Mouse (Mus musculus) limb, embryonic 13.5 days (tissue): ENCODE data around the gene P3h3. TPM values are rescaled to one million over a fixed set of nuclear protein-coding genes. Genes with fewer than 3 reads are reported as not detected.
"Not testable (repeated sequence)": the region's sequence is repeated elsewhere in the genome, so short reads cannot be mapped to it uniquely, and the experiment has no call there.

Source experiments
- ATAC-seq: fragments of 200-750 bp; cut with Nextera tagmentation; 2 replicates; pipeline ENCODE4 v1.8.0; 2017; ENCODE audit warnings: low read depth, moderate number of reproducible peaks, moderate TSS enrichment; ENCODE audit not compliant: low FRiP score
- H3K27ac ChIP-seq: fragments of 300-500 bp; sonication (generic); 2 replicates; pipeline ENCODE4 v1.5.1; 2015; ENCODE audit warnings: inconsistent platforms, mild to moderate bottlenecking, moderate library complexity
- H3K27me3 ChIP-seq: fragments of 300-500 bp; sonication (generic); 2 replicates; pipeline ENCODE4 v1.6.1; 2015; ENCODE audit warnings: mild to moderate bottlenecking, inconsistent platforms
- H3K36me3 ChIP-seq: fragments of 300-500 bp; sonication (generic); 2 replicates; pipeline ENCODE4 v1.6.1; 2015; ENCODE audit warnings: inconsistent platforms, mild to moderate bottlenecking, moderate library complexity
- H3K4me1 ChIP-seq: fragments of 300-500 bp; sonication (generic); 2 replicates; pipeline ENCODE4 v1.6.1; 2015; ENCODE audit warnings: inconsistent platforms
- H3K4me2 ChIP-seq: fragments of 300-500 bp; sonication (generic); replicated peaks from 2 replicates; pipeline ENCODE4 v1.6.1; 2015; ENCODE audit warnings: inconsistent platforms, mild to moderate bottlenecking, moderate library complexity
- H3K4me3 ChIP-seq: fragments of 300-500 bp; sonication (generic); 2 replicates; pipeline ENCODE4 v1.5.1; 2015; ENCODE audit warnings: moderate library complexity, mild to moderate bottlenecking, inconsistent platforms
- H3K9ac ChIP-seq: fragments of 300-500 bp; sonication (generic); 2 replicates; pipeline ENCODE4 v1.6.1; 2015; ENCODE audit warnings: mild to moderate bottlenecking, inconsistent platforms
- H3K9me3 ChIP-seq: fragments of 300-500 bp; sonication (generic); 2 replicates; pipeline ENCODE4 v1.6.1; 2016; ENCODE audit warnings: inconsistent platforms
- WGBS: fragments of 180-500 bp; shearing (Covaris S2); methylation state at CpG from one replicate; pipeline ENCODE4 v1.1.7; 2015; 5-methylcytosine and 5-hydroxymethylcytosine counted together
- polyA plus RNA-seq: library from polyadenylated mRNA; unstranded; fragments of >200 nt; fragmentation: Nextera tagmentation; extraction: Ambion mirVana; gene quantifications from 2 replicates; pipeline ENCODE4 v1.2.1, GENCODE M21; 2015

P3h3 gene
- polyA plus RNA-seq, 1 experiment from 2014 or later = 60.4 TPM

DNA sequence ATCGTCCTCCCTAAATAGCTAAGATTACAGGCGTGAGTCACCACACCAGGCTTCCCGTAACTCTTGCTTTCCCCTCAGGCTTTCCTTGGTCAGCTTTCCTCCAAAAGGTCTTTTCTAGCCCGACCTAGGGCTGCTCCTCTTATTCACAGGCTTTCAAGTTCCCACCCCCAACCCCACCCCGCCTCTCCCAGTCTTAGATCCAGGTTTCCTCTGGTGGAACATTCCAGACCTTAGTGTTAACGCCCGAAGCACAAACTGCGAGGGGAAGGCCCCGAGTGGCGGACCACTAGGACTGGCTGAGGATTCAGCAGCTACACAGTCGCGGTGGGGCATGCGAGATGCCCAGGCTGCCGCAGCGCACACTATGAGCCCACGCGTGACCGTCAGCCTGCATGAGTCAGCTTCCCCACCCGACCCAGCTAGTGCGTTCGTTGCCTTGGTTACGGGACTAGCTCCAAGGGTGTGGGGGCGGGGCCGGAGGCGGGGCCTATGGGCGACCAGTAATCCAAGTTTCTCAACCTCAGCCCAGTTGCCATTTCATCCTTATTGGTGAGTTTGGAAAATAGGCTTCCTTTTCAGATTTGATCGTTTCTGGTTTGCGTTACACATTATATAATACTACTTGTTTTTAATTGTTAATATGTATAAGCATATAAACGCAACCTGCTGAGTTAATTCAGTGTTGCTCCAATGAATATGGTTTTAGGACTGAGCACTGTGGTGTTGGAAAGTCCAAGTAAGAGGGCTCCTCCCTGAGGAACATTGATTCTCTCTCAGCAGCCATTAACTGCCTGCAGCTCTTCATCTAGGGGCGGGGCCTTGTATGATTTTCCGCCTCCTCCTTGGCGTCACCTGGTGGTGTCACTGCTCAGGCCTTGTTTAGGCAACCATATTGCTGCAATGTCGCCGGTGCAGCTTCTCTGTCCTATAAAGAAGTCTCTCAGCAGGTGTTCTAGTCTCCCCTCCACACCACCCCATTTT is 51.9 kb downstream of the P3h3 start:
- peaks cover 8% of the 10 kb centered on the region; the same call in 1 of the 2 replicates for H3K36me3 ChIP-seq
- H3K4me1 ChIP-seq = peaks cover 32% of the 10 kb centered on the region
- no peaks in the 10 kb centered on the region for H3K27me3 ChIP-seq
- 1% methylated on average over 34 of the region's 34 CpGs for WGBS
- peak; percentile 75 for ATAC-seq
- H3K4me3 ChIP-seq = peak overlapping the region; percentile 50
- no peaks in the 10 kb centered on the region for H3K9me3 ChIP-seq
- H3K27ac ChIP-seq = peak overlapping the region; percentile 83
- peak overlapping the region; percentile 79 for H3K4me2 ChIP-seq
- peak overlapping the region; percentile 64 for H3K9ac ChIP-seq

DNA sequence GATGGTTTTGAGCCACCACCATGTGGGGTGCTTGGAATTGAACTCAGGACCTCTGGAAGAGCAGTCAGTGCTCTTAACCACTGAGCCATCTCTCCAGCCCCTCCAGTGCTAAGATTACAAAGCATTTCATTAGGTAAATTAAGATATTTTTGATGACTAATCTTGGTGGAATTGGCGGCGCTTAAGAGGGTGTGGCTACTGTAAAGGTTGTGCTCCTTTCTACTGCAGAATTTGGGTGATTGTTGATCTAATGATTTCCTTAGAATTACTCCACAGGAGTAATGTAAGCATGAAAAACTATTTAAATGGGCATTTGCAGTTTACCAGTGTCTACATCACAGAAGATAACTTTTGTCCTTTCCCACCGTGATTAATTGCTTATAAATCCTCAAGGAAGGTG is 53.2 kb downstream of the P3h3 start:
- no peak overlapping the region for H3K27ac ChIP-seq
- no peak overlapping the region for H3K9ac ChIP-seq
- H3K9me3 ChIP-seq = no peaks in the 10 kb centered on the region
- H3K27me3 ChIP-seq = no peaks in the 10 kb centered on the region
- no peaks in the 10 kb centered on the region for H3K36me3 ChIP-seq
- H3K4me1 ChIP-seq = peaks cover 20% of the 10 kb centered on the region
- no peak overlapping the region for H3K4me2 ChIP-seq
- 96% methylated on average over 3 of the region's 3 CpGs for WGBS
- no peak for ATAC-seq
- H3K4me3 ChIP-seq = no peak overlapping the region

DNA sequence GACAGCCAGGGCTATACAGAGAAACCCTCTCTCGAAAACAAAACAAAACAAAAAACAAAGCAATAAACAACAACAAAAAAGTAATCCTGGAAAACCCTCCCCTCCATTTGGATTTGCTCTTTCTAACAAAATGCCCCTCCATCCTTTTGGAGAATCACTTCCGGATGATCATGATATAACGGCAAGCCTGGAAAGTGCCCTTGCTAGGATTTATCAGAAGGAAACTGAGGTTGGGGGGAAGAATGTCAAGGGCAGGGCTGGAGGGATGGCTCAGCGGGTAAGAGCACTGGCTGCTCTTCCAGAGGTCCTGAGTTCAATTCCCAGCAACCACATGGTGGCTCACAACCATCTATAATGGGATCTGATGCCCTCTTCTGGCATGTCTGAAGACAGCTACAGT is 53.9 kb downstream of the P3h3 start:
- H3K4me2 ChIP-seq, ATAC-seq: not testable (repeated sequence)
- WGBS = 96% methylated on average over 4 of the region's 4 CpGs

DNA sequence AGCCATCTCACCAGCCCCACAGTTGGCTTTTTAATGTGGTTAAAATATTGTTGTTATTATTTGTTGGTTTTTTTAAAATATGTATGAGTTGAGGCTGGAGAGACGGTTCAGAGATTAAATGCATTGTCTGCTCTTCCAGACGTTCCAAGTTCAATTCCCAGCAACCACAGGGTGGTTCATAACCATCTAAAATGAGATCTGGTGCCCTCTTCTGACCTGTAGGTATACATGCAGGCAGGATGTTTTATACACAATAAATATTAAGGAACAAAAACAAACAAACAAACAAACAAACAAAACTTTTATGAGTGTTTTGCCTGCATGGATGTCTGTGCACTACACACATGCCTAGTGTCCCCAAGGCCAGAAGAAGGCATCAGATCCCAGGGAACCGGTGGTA is 54.5 kb downstream of the P3h3 start:
- Histone ChIP-seq H3K4me1 (peaks cover 18% of the 10 kb centered on the region), H3K9ac (no peak overlapping the region), H3K4me3 (no peak overlapping the region), H3K9me3 (no peaks in the 10 kb centered on the region), H3K36me3 (no peaks in the 10 kb centered on the region), H3K27me3 (no peaks in the 10 kb centered on the region), H3K4me2 (no peak overlapping the region), H3K27ac (no peak overlapping the region)
- WGBS = 75% methylated on average over 3 of the region's 3 CpGs
- no peak for ATAC-seq

More for the DNA sequence above, 53.9 kb downstream of the P3h3 start:
- not testable (repeated sequence) for H3K27ac ChIP-seq, H3K9me3 ChIP-seq, H3K4me3 ChIP-seq, H3K9ac ChIP-seq, H3K27me3 ChIP-seq, H3K36me3 ChIP-seq
- peaks cover 20% of the 10 kb centered on the region for H3K4me1 ChIP-seq

DNA sequence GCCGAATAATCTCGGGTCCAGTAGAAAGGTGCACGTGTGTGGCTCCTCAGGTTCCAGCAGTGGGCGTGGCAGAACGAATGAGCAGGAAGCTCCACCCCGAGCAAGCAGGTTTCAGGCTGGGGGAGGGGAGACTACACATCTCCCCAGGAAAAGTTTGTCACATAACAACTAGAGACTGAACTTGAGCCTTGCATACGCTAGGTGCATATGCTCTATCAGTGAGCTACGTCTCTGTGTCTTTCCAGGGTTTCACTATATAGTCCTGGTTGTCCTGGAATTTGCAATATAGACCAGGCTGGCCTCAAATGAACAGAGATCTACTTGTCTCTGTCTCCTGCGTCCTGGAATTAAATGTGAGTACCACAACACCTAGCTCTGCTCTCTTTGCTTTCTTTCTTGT is 55.2 kb downstream of the P3h3 start:
- Histone ChIP-seq H3K4me1 (peaks cover 16% of the 10 kb centered on the region), H3K4me3 (peak overlapping the region; percentile 16), H3K4me2 (peak overlapping the region; percentile 35)
- H3K27ac ChIP-seq, H3K9me3 ChIP-seq, H3K27me3 ChIP-seq, H3K9ac ChIP-seq, H3K36me3 ChIP-seq, ATAC-seq: not testable (repeated sequence)
- WGBS = 21% methylated on average over 5 of the region's 9 CpGs

DNA sequence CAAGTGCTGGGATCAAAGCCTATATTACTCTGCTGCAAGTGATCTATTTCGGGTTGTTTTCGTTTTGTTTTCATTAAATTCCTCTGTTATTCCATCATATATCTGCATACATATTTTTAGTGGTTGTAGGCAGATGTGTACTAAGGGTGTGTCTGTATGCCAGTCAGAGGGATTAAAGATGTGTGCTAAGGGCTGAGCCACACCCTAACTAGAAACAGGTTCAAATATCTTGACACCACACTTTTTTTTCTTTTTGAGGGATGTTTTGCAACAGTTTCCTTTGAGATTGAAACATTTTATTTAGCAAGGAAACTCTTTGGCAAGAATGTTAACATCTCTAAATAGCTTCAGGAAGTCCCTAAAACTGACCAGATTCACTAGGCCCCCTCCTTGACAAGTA is 61.4 kb downstream of the P3h3 start:
- H3K9ac ChIP-seq = no peak overlapping the region

DNA sequence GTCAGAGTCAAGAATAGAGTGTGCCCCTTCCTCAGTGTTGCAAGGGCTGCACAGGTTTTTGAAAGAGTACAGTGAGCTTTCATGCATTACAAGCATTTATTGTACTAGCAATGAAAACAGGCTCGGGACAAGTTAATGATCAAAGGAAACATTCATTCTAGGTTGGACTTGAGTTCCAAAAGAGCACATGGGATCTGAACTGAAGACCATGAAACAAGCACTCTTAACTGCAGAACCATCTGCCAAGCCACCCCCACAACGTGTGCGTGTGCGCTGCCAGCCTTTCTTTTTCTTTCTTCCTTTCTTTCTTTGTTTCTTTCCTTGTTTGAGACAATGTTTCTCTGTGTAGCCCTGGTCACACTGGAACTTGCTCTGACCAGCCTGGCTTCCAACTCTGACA is 61.8 kb downstream of the P3h3 start:
- Histone ChIP-seq H3K27me3 (no peaks in the 10 kb centered on the region), H3K27ac (no peak overlapping the region)

More for the DNA sequence above, 61.4 kb downstream of the P3h3 start:
- ATAC-seq = no peak
- H3K4me1 ChIP-seq = no peaks in the 10 kb centered on the region
- no peak overlapping the region for H3K4me3 ChIP-seq
- H3K27ac ChIP-seq = no peak overlapping the region
- no peaks in the 10 kb centered on the region for H3K9me3 ChIP-seq
- no peak overlapping the region for H3K4me2 ChIP-seq
- H3K27me3 ChIP-seq = no peaks in the 10 kb centered on the region
- H3K36me3 ChIP-seq = no peaks in the 10 kb centered on the region
- 87% methylated on average over 2 of the region's 2 CpGs for WGBS

DNA sequence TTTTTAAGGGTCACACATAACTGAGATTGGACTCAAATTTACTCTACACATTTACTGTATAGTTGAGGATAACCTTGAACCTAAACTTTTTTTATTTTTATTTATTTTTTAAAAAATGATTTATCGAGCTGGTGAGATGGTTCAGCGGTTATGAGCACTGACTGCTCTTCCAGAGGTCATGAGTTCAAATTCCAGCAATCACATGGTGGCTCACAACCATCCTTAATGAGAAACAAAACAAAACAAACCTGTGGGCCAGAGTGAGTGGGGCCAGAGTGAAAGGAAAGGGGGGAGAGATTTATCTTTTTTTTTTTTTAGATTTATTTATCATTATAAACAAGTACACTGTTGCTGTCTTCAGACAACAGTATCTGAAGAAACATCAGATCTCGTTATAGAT is 65.6 kb downstream of the P3h3 start:
- H3K27me3 ChIP-seq = no peaks in the 10 kb centered on the region
- 91% methylated on average over 3 of the region's 3 CpGs for WGBS
- H3K4me3 ChIP-seq = no peak overlapping the region
- H3K4me2 ChIP-seq = no peak overlapping the region
- no peak overlapping the region for H3K27ac ChIP-seq
- no peak overlapping the region for H3K9ac ChIP-seq
- H3K4me1 ChIP-seq = no peaks in the 10 kb centered on the region
- H3K36me3 ChIP-seq = no peaks in the 10 kb centered on the region
- no peak for ATAC-seq
- no peaks in the 10 kb centered on the region for H3K9me3 ChIP-seq

More for the DNA sequence above, 61.8 kb downstream of the P3h3 start:
- no peak overlapping the region for H3K4me2 ChIP-seq
- H3K36me3 ChIP-seq = no peaks in the 10 kb centered on the region
- H3K9ac ChIP-seq = no peak overlapping the region
- no peaks in the 10 kb centered on the region for H3K4me1 ChIP-seq
- ATAC-seq = no peak
- no peak overlapping the region for H3K4me3 ChIP-seq
- 77% methylated on average over 4 of the region's 4 CpGs for WGBS
- H3K9me3 ChIP-seq = no peaks in the 10 kb centered on the region

Other genes with a start within 250 kb of the P3h3 start
- gene C1s2, start 221.7 kb downstream of the P3h3 start, polyA plus RNA-seq = 0.24 TPM in 1 of 2 replicates, not detected in the other
- 56.4 and 57.0 TPM in 2 replicates for gene Lpcat3, start 194.7 kb downstream of the P3h3 start, polyA plus RNA-seq
- gene Emg1, start 145.6 kb downstream of the P3h3 start, polyA plus RNA-seq = 190 and 201 TPM in 2 replicates
- gene Phb2, start 145.4 kb downstream of the P3h3 start, polyA plus RNA-seq = 324 and 325 TPM in 2 replicates
- gene Ptpn6, start 119.0 kb downstream of the P3h3 start, polyA plus RNA-seq = 9.0 and 10.9 TPM in 2 replicates
- 480 and 513 TPM in 2 replicates for gene Grcc10, start 116.4 kb downstream of the P3h3 start, polyA plus RNA-seq
- gene Gm45234, start 101.7 kb downstream of the P3h3 start, polyA plus RNA-seq = 0.11 TPM in 1 of 2 replicates, not detected in the other
- 19.6 and 20.0 TPM in 2 replicates for gene Atn1, start 101.2 kb downstream of the P3h3 start, polyA plus RNA-seq
- 7.2 and 7.7 TPM in 2 replicates for gene Eno2, start 88.1 kb downstream of the P3h3 start, polyA plus RNA-seq
- 0.59 and 0.86 TPM in 2 replicates for gene Lrrc23, start 78.0 kb downstream of the P3h3 start, polyA plus RNA-seq
- gene Spsb2, start 49.1 kb downstream of the P3h3 start, polyA plus RNA-seq = 10.4 and 12.3 TPM in 2 replicates
- gene Tpi1, start 43.5 kb downstream of the P3h3 start, polyA plus RNA-seq = 782 and 803 TPM in 2 replicates
- gene Usp5, start 28.3 kb downstream of the P3h3 start, polyA plus RNA-seq = 165 and 177 TPM in 2 replicates
- gene Cdca3, start 28.2 kb downstream of the P3h3 start, polyA plus RNA-seq = 166 and 172 TPM in 2 replicates
- gene Gnb3, start 17.5 kb downstream of the P3h3 start, polyA plus RNA-seq = 1.0 and 1.3 TPM in 2 replicates
- gene Gpr162, start 6.2 kb upstream of the P3h3 start, polyA plus RNA-seq = 2.9 and 3.5 TPM in 2 replicates
- 0.04 and 0.15 TPM in 2 replicates for gene Cd4, start 30.5 kb upstream of the P3h3 start, polyA plus RNA-seq
- gene Lag3, start 54.0 kb upstream of the P3h3 start, polyA plus RNA-seq = 1.7 and 3.1 TPM in 2 replicates
- gene Ptms, start 62.4 kb upstream of the P3h3 start, polyA plus RNA-seq = 303 and 321 TPM in 2 replicates
- 354 and 355 TPM in 2 replicates for gene Mlf2, start 73.6 kb upstream of the P3h3 start, polyA plus RNA-seq
- 128 and 133 TPM in 2 replicates for gene Cops7a, start 107.8 kb upstream of the P3h3 start, polyA plus RNA-seq
- gene Pianp, start 138.9 kb upstream of the P3h3 start, polyA plus RNA-seq = 15.7 and 19.0 TPM in 2 replicates
- gene Zfp384, start 151.4 kb upstream of the P3h3 start, polyA plus RNA-seq = 20.6 and 21.2 TPM in 2 replicates
- gene Ing4, start 182.0 kb upstream of the P3h3 start, polyA plus RNA-seq = 183 and 190 TPM in 2 replicates
- 16.5 and 19.2 TPM in 2 replicates for gene Acrbp, start 191.9 kb upstream of the P3h3 start, polyA plus RNA-seq
- 0.45 and 0.80 TPM in 2 replicates for gene Lpar5, start 210.2 kb upstream of the P3h3 start, polyA plus RNA-seq
- gene Chd4, start 238.2 kb upstream of the P3h3 start, polyA plus RNA-seq = 86.8 and 93.4 TPM in 2 replicates